Mouse (Mus musculus) megakaryocyte, embryonic 14.5 days (primary cell): Measurements from ENCODE around the gene Swsap1. TPM values are rescaled to one million over a fixed set of nuclear protein-coding genes. Genes with fewer than 3 reads are reported as not detected.

Experiments used
- H3K27me3 ChIP-seq: replicated peaks from 2 replicates; pipeline ENCODE3; 2012; ENCODE audit warnings: inconsistent platforms
- H3K36me3 ChIP-seq: replicated peaks from 2 replicates; pipeline ENCODE3; 2012; ENCODE audit warnings: low read length, inconsistent platforms, mixed read lengths
- H3K4me1 ChIP-seq: 2 replicates; pipeline ENCODE4 v1.6.1; 2012; ENCODE audit warnings: inconsistent platforms
- H3K4me3 ChIP-seq: replicated peaks from 2 replicates; pipeline ENCODE3; 2012; ENCODE audit warnings: moderate library complexity, mild to moderate bottlenecking, inconsistent platforms
- H3K9me3 ChIP-seq: 2 replicates; pipeline ENCODE4 v1.6.1; 2012; ENCODE audit warnings: inconsistent platforms
- FLI1 ChIP-seq: IDR thresholded peaks from 2 replicates; pipeline ENCODE4 v1.6.1; 2012; ENCODE audit warnings: low read length, inconsistent platforms, mixed read lengths
- GATA1 ChIP-seq: IDR thresholded peaks from 3 replicates; pipeline ENCODE4 v1.6.1; 2012; ENCODE audit warnings: mixed read lengths, low read length, inconsistent platforms, borderline replicate concordance
- polyA plus RNA-seq: library from polyadenylated mRNA; stranded (reverse); fragments of >175 nt; gene quantifications from 2 replicates; pipeline ENCODE4 v1.2.3, GENCODE M21; 2012; ENCODE audit warnings: low replicate concordance; ENCODE audit not compliant: insufficient read depth

Swsap1 gene
- polyA plus RNA-seq, 1 experiment: 3.9 TPM

DNA sequence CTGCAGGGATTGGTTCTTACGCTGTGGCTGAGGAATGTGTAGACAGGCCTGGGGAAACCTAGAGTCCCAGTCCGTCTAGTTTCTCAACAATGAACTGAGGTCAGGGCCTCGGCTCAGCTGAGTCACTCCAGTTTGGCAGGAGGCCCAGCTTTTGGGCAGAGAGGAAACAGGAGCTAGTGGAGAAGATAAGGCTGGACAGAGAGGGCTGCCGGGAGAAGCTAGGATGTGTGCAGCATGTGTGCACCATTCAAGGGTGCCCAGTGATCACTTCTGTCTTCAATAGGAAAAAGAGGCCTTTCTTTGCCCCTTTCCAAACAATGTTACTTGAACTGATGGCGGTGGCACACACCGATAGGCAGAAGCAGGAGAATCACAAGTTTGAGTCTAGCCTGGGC is 31.5 kb upstream of the Swsap1 start:
- Histone ChIP-seq H3K27me3 (no peaks in the 10 kb centered on the region), H3K9me3 (no peaks in the 10 kb centered on the region), H3K36me3 (peaks cover 15% of the 10 kb centered on the region), H3K4me3 (peak overlapping the region; percentile 73), H3K4me1 (peaks cover 69% of the 10 kb centered on the region)
- peak; percentile 91; the same call in 2 of the 3 replicates for TF ChIP-seq GATA1
- TF ChIP-seq FLI1: no peak; the same call in 1 of the 2 replicates

DNA sequence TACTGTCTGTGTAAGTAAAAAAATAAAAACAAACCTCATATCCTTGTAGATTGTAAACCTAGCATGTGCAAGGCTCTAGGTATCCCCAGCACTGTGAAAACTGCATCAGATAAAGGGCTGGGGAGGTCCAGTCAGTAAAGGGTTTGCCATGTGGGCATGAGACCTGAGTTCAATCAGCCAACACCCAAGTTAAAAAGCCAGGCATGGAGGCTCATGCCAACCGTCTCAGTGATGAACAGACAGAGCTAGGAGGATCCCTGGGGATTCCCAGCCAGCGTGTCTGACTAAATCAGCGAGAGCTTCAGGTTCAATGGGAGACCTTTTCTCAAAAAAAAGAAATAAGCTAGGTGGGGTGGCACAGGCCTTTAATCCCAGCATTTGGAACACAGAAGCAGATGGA is 30.5 kb upstream of the Swsap1 start:
- peaks cover 69% of the 10 kb centered on the region for H3K4me1 ChIP-seq
- H3K27me3 ChIP-seq: peaks cover 3% of the 10 kb centered on the region
- peaks cover 4% of the 10 kb centered on the region; the same call in 1 of the 2 replicates for H3K9me3 ChIP-seq
- TF ChIP-seq FLI1 (no peak), GATA1 (no peak)
- H3K4me3 ChIP-seq: no peak overlapping the region
- H3K36me3 ChIP-seq: peaks cover 15% of the 10 kb centered on the region

DNA sequence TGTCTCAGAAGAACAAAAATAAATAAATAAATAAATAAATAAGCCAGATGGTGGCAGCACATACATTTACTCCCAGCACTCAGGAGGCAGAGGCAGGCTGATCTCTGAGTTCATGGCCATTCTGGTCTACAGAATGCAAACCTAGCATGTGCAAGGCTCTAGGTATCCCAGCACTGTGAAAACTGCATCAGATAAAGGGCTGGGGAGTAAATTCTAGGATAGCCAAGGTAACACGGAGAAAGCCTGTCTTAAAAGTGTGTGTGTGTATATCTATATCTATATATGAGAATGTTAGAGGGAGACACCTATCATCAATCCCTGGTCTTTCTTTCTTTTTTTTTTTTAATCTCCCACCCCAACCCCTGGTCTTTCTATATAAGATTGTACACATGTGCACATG is 30.0 kb upstream of the Swsap1 start:
- peaks cover 15% of the 10 kb centered on the region for H3K36me3 ChIP-seq
- H3K27me3 ChIP-seq: peaks cover 3% of the 10 kb centered on the region
- TF ChIP-seq GATA1 (no peak), FLI1 (no peak)
- peaks cover 4% of the 10 kb centered on the region; the same call in 1 of the 2 replicates for H3K9me3 ChIP-seq
- H3K4me3 ChIP-seq: no peak overlapping the region
- H3K4me1 ChIP-seq: peaks cover 68% of the 10 kb centered on the region

DNA sequence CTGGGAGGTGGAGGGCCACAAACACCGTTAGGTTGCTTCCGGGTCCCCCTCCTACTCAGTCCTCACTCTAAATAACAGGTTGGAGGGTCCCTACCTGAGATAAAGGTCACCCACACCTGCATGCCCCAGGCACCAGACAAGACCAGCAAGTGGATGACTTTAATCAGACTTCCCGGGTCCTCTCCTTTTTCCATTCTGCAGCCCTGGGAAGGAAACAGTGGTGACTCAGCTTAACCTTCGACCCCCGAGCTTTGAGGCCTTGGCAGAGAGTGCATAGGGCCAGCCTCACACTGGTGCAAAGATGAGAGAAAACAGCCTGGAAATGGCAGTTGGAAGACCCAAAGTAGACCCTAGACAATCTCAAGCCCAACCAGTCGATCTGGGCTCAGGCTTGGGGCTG is 29.4 kb upstream of the Swsap1 start:
- H3K36me3 ChIP-seq: peaks cover 15% of the 10 kb centered on the region
- peaks cover 62% of the 10 kb centered on the region for H3K4me1 ChIP-seq
- H3K4me3 ChIP-seq: peak overlapping the region; percentile 91
- H3K27me3 ChIP-seq: peaks cover 6% of the 10 kb centered on the region
- TF ChIP-seq GATA1 (no peak), FLI1 (no peak)
- H3K9me3 ChIP-seq: peaks cover 4% of the 10 kb centered on the region; the same call in 1 of the 2 replicates

DNA sequence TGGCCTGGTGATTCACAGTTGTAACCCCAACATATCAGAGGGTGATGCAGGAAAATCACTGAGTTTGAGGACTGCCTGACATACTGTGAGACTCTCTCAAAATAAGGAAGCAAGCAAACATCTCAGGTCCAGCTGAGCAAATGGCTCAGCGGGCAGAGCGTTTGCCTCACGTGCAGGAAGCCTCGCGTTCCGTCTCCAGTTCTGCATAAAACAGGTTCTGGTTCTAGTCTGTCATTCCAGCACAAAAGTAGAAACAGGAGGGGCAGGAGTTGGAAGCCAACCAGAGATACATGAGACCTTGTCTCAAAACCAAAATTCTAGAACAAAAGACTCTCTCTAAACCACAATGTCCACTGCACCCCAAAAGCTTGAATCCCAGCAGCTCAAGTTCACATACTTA is 28.8 kb upstream of the Swsap1 start:
- H3K36me3 ChIP-seq: peaks cover 15% of the 10 kb centered on the region
- peaks cover 61% of the 10 kb centered on the region for H3K4me1 ChIP-seq
- peak overlapping the region; percentile 91 for H3K4me3 ChIP-seq
- peaks cover 4% of the 10 kb centered on the region; the same call in 1 of the 2 replicates for H3K9me3 ChIP-seq
- TF ChIP-seq FLI1 (no peak), GATA1 (no peak)
- H3K27me3 ChIP-seq: peaks cover 11% of the 10 kb centered on the region

DNA sequence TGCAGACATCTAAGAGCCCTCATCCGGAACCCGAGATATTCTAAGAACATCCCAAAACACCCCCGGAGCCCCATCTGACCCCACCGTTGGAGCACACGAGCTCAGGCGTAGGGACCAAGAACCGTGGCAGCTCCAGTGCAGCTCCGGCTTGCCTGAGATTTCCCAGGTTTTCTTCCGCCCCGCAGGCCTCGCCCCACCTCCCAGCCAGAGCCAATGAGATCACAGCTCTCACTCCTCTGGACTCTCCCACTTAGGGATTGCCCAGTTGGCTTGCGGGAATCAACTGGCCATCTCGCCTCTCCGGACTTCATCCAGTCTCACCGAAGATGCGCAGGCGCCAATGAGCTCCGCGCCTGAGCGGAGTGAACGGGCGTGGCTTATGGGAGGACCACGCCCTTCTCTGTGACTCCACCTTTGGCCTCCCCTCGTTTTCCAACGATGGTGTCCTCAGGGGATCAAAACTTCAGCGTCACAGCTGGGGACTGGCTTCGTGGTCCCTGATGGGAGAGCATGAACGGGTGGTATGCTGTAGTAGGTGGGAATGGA is 28.3 kb upstream of the Swsap1 start, which contains the start of the genes Ccdc159 and Tmem205:
TSS of gene Ccdc159 (plus strand) at position 264 of the 546 bp plus-strand sequence.
TSS of gene Tmem205 (minus strand) at position 349 of the 546 bp plus-strand sequence.
- H3K9me3 ChIP-seq: peaks cover 4% of the 10 kb centered on the region; the same call in 1 of the 2 replicates
- H3K4me1 ChIP-seq: peaks cover 57% of the 10 kb centered on the region
- TF ChIP-seq GATA1: no peak
- TF ChIP-seq FLI1: no peak
- peak within 1 kb of the TSS; percentile 91 for H3K4me3 ChIP-seq
- peaks cover 12% of the 10 kb centered on the region for H3K27me3 ChIP-seq
- H3K36me3 ChIP-seq: peaks cover 15% of the 10 kb centered on the region

DNA sequence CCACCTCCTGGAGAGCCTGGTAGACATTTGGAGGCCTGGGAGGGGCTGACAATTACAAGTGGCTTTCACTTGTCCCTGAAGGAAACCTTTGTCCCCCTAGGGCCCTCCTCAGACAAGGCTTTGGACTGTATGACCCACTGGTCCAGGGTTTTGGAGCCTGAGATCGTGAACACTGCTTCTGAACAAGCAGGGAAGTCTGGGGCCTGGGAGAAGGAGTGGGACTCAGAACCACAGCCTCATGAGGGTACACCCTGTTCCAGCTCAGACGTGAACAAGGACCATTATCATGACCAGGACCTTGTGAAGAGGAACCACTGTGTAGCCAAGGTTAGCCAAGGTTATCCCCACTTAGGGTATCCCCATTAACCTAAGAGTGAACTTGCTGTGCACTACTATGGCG is 26.3 kb upstream of the Swsap1 start:
- no peak for TF ChIP-seq GATA1
- TF ChIP-seq FLI1: no peak
- Histone ChIP-seq H3K27me3 (peaks cover 29% of the 10 kb centered on the region), H3K4me3 (no peak overlapping the region), H3K9me3 (peaks cover 4% of the 10 kb centered on the region; the same call in 1 of the 2 replicates), H3K4me1 (peaks cover 38% of the 10 kb centered on the region), H3K36me3 (peaks cover 9% of the 10 kb centered on the region)

DNA sequence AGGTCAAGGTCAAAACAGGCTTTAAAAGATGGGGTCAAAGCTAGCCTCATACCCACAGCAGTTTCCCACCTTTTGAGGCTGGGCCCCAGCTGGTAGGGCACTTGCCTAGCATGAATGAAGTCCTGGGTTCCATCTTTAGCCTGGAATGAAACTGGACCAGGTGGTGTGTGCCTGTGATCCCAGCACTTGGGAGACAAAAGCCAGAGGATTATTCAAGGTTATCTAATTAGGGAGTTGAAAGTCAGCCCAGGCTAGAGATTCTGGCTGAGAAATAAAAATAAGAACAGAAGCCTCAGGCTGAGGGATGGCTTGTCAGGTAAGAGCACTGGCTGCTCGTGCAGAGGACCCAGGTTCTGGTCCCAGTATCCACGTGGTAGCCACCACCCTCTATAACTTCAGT is 23.5 kb upstream of the Swsap1 start:
- peaks cover 19% of the 10 kb centered on the region for H3K4me1 ChIP-seq

DNA sequence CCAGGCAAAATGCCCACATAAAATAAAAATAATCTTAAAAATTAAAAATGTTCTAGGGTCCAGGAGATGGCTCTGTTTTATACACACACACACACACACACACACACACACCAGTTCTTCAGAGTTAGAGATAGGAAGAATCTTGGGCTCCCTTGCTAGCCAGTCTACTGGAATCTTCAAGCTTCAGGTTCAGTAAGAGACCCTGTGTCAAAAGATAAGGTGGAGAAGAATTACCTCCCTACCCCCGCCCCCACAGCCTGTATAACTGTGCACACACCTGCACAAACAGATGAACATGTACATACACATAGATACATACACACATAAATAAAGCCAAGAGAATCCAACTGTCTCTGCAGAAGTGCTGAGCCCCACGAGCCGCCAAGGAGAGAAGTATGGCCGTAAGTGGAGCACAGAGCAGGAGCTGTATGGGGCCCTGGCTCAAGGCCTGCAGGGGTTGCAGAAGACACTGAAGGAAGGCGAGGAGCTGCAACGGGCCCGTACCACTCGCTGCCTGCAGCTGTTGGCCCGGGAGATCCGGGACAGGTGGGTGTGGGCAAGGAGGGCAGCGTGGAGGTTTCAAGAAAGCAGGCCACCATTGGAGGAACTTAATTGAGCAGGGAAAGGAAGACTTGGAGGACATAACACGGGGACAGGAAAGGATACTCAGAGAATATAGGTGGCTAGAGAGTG is 23.0 kb upstream of the Swsap1 start:
- TF ChIP-seq FLI1 (no peak), GATA1 (no peak)
- Histone ChIP-seq H3K27me3 (peaks cover 42% of the 10 kb centered on the region), H3K9me3 (peaks cover 4% of the 10 kb centered on the region; the same call in 1 of the 2 replicates), H3K36me3 (no peaks in the 10 kb centered on the region), H3K4me3 (no peak overlapping the region), H3K4me1 (peaks cover 19% of the 10 kb centered on the region)

More for the DNA sequence above, 23.5 kb upstream of the Swsap1 start:
- Histone ChIP-seq H3K27me3 (peaks cover 40% of the 10 kb centered on the region), H3K9me3 (peaks cover 4% of the 10 kb centered on the region; the same call in 1 of the 2 replicates), H3K36me3 (no peaks in the 10 kb centered on the region), H3K4me3 (no peak overlapping the region)
- TF ChIP-seq GATA1: no peak
- no peak for TF ChIP-seq FLI1

DNA sequence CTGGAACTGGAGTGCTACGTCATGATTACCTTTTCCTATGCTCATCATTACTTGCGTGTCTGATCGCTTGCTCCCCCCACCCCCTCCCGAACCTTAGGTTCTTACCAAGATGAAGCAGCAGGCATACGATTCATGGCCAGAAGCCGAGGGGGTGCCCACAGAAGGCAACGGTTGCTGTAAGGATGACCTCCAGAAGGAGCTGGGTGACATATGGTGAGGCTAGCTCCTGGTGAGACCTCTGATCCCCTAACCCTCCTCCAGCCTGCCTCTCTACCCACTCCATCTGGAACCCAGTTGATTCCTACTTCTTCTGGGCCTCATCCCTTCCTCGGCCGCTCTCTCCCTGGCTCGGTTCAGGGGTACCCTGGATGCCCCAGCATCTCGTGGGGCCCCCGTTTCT is 21.5 kb upstream of the Swsap1 start:
- TF ChIP-seq GATA1 (no peak), FLI1 (no peak)
- H3K4me1 ChIP-seq: peaks cover 26% of the 10 kb centered on the region
- H3K9me3 ChIP-seq: peaks cover 4% of the 10 kb centered on the region; the same call in 1 of the 2 replicates
- peaks cover 55% of the 10 kb centered on the region for H3K27me3 ChIP-seq
- no peaks in the 10 kb centered on the region for H3K36me3 ChIP-seq
- no peak overlapping the region for H3K4me3 ChIP-seq
